Mouse (Mus musculus) thymus, adult 2 months (tissue): ENCODE measurements at regions not wholly inside any gene's neighbourhood (a gene's known extent, or its start where the extent isn't known, plus 50 kb on each side); places are given as distances from the start of the nearest gene placed in this dataset.

Source experiments
- CTCF ChIP-seq: fragments of 200-500 bp; IDR thresholded peaks from 2 replicates; pipeline ENCODE4 v1.5.1; 2012; ENCODE audit warnings: mild to moderate bottlenecking, control low read depth, low read length, moderate library complexity, borderline replicate concordance; ENCODE audit not compliant: control insufficient read depth, poor library complexity, insufficient read depth; ENCODE audit errors: extremely low read depth
- POLR2A ChIP-seq: fragments of 200-500 bp; IDR thresholded peaks from 2 replicates; pipeline ENCODE4 v1.6.1; 2012; ENCODE audit warnings: mild to moderate bottlenecking, low read length, control low read depth, moderate library complexity; ENCODE audit not compliant: control insufficient read depth, poor library complexity, insufficient read depth; ENCODE audit errors: extremely low read depth

- no peak for TF ChIP-seq CTCF
- TF ChIP-seq POLR2A: no peak
Measured at GRCm38 (mm10) chr9:61299873-61300560, 72.1 kb upstream of the Tle3 start.
